In the genomic region with DNA sequence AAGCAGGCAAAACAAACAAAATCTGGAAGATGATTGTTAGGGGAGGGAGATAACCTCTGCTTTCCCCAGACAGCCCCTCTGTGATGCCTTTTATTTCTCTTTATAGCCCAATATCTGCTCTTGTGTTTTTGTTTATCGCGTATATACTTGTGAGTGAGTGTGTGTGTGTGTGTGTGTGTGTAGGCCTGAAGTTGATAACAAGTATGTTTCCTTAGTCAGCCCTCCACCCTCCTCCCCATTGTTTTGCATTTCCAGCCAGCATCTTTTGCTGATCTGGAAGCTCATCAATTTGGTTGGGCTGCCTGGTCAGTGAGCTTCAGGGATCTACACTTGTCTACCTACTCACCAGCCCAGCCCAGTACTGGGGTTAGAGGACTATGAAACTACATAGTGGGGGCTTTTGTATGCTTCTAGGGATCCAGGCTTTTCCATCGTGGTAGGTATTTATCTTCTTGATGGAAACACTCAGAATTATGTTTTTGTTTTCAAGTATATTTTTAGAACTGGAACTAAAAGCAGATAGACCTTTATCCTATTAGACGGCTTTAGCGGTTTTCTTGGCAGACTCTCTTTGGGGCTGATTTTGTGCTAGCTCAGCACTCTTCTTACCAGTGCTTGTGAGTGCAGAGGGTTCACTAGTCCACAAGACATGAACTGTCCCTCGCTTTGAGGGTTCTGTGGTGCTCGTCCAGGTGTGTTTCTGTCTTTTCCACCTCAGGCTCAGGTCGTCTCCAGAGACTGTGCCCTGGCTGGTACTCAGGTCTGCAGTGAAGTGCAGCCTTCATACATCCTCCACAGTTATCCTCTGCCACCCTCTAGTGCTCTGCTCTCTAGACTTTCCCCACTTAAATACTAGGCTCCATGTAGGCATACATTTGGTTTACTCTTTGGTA, we compare ENCODE assay signal across 16 mouse cellular contexts.
"Had no signal": no experiment of that assay in that cellular context is flagged by ENCODE, and none has a peak within 500 bp of the region (broad histone marks: within the 10 kb centered on the region; RNA-seq: fewer than 3 reads in every experiment).

No protein-coding gene starts in this region.

- DNase-seq: layer of hippocampus, adult 9-11 months; liver; lung, adult 2 months; lung, postnatal 36 days; right cerebral cortex, adult 18-20 months; right cerebral cortex, postnatal 25 days; thymus, postnatal 4 days had no signal

- H3K4me1 ChIP-seq: hindbrain, embryonic 15.5 days; limb, embryonic 12.5 days; liver, embryonic 15.5 days; midbrain, embryonic 12.5 days; neural tube, embryonic 13.5 days had no signal

- H3K4me2 ChIP-seq: hindbrain, embryonic 15.5 days; limb, embryonic 12.5 days; liver, embryonic 15.5 days; midbrain, embryonic 12.5 days; neural tube, embryonic 13.5 days had no signal

- ATAC-seq: inflammation-experienced regulatory T-cells, adult 6 months; intestine, postnatal 0 days; lung, postnatal 0 days; midbrain, embryonic 16.5 days had no signal

- H3K4me3 ChIP-seq: hindbrain, embryonic 15.5 days; limb, embryonic 12.5 days; liver, embryonic 15.5 days; midbrain, embryonic 12.5 days; neural tube, embryonic 13.5 days had no signal

- H3K9me3 ChIP-seq: hindbrain, embryonic 15.5 days; limb, embryonic 12.5 days; liver, embryonic 15.5 days; midbrain, embryonic 12.5 days; neural tube, embryonic 13.5 days had no signal

- H3K27ac ChIP-seq: hindbrain, embryonic 15.5 days; limb, embryonic 12.5 days; liver, embryonic 15.5 days; midbrain, embryonic 12.5 days; neural tube, embryonic 13.5 days had no signal

- H3K9ac ChIP-seq: hindbrain, embryonic 15.5 days; limb, embryonic 12.5 days; liver, embryonic 15.5 days; midbrain, embryonic 12.5 days; neural tube, embryonic 13.5 days had no signal

- H3K27me3 ChIP-seq: hindbrain, embryonic 15.5 days; limb, embryonic 12.5 days; liver, embryonic 15.5 days; midbrain, embryonic 12.5 days; neural tube, embryonic 13.5 days had no signal
